Mouse (Mus musculus) midbrain, embryonic 12.5 days (tissue): ENCODE results near the gene Ube2j1. TPM values are rescaled to one million over a fixed set of nuclear protein-coding genes. Genes with fewer than 3 reads are reported as not detected.

Experiments used
- ATAC-seq: fragments of 200-750 bp; cut with Nextera tagmentation; 2 replicates; pipeline ENCODE4 v1.8.0; 2017; ENCODE audit warnings: low read depth, moderate TSS enrichment, moderate library complexity; ENCODE audit not compliant: low FRiP score
- H3K27ac ChIP-seq: fragments of 300-500 bp; sonication (generic); replicated peaks from 2 replicates; pipeline ENCODE4 v1.5.1; 2016; ENCODE audit warnings: mild to moderate bottlenecking
- H3K27me3 ChIP-seq: fragments of 300-500 bp; sonication (generic); 2 replicates; pipeline ENCODE4 v1.6.1; 2016; ENCODE audit warnings: mild to moderate bottlenecking
- H3K36me3 ChIP-seq: fragments of 300-500 bp; sonication (generic); 2 replicates; pipeline ENCODE4 v1.6.1; 2016
- H3K4me1 ChIP-seq: fragments of 300-500 bp; sonication (generic); 2 replicates; pipeline ENCODE4 v1.6.1; 2016
- H3K4me2 ChIP-seq: fragments of 300-500 bp; sonication (generic); replicated peaks from 2 replicates; pipeline ENCODE4 v1.6.1; 2016; ENCODE audit warnings: mild to moderate bottlenecking, moderate library complexity
- H3K4me3 ChIP-seq: fragments of 300-500 bp; sonication (generic); 2 replicates; pipeline ENCODE4 v1.5.1; 2016; ENCODE audit warnings: mild to moderate bottlenecking
- H3K9ac ChIP-seq: fragments of 300-500 bp; sonication (generic); replicated peaks from 2 replicates; pipeline ENCODE4 v1.6.1; 2016; ENCODE audit warnings: mild to moderate bottlenecking, moderate library complexity
- H3K9me3 ChIP-seq: fragments of 300-500 bp; sonication (generic); 2 replicates; pipeline ENCODE4 v1.6.1; 2016; ENCODE audit warnings: mild to moderate bottlenecking
- WGBS: fragments of 180-500 bp; shearing (Covaris S2); methylation state at CpG from one replicate; pipeline ENCODE4 v1.1.7; 2016; 5-methylcytosine and 5-hydroxymethylcytosine counted together
- polyA plus RNA-seq: library from polyadenylated mRNA; unstranded; fragments of >200 nt; fragmentation: Nextera tagmentation; extraction: Ambion mirVana; gene quantifications from 2 replicates; pipeline ENCODE4 v1.2.1, GENCODE M21; 2016

Gene Ube2j1
- polyA plus RNA-seq, 1 experiment from 2014 or later = 51.7 TPM

- WGBS = 85% methylated on average over 5 of the region's 5 CpGs
- no peak overlapping the region for H3K27ac ChIP-seq
- no peaks in the 10 kb centered on the region for H3K9me3 ChIP-seq
- no peak overlapping the region for H3K4me2 ChIP-seq
- no peak overlapping the region for H3K9ac ChIP-seq
- H3K27me3 ChIP-seq = peaks cover 6% of the 10 kb centered on the region
- H3K4me1 ChIP-seq = peaks cover 5% of the 10 kb centered on the region; the same call in 1 of the 2 replicates
- no peak overlapping the region for H3K4me3 ChIP-seq
- ATAC-seq = no peak
- H3K36me3 ChIP-seq = no peaks in the 10 kb centered on the region
Observed at GRCm38 (mm10) chr4:33075776-33076524, 44.7 kb downstream of the Ube2j1 start.

DNA sequence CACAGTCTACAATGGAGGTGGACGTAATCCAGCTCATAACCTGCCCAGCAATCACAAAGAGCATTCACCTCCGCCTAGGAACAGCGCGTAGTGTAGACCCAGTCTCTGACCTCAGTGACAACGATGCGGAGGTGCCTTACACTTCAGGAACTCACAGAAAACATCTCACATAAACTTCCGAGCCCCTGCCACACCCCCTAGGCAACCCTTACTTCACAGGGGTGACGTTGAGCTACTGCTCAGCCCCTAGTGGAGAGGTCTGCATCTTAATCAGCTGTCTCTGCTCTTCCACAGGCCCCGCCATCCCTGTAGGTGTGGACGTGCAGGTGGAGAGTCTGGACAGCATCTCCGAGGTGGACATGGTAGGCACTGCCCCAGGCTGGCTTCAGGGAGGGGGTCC is 45.9 kb downstream of the Ube2j1 start:
- 80% methylated on average over 11 of the region's 11 CpGs for WGBS
- H3K27ac ChIP-seq = no peak overlapping the region
- ATAC-seq = no peak; the same call in 1 of the 2 replicates
- H3K9ac ChIP-seq = no peak overlapping the region
- H3K4me2 ChIP-seq = no peak overlapping the region
- no peak overlapping the region for H3K4me3 ChIP-seq
- H3K4me1 ChIP-seq = peaks cover 5% of the 10 kb centered on the region; the same call in 1 of the 2 replicates
- H3K9me3 ChIP-seq = no peaks in the 10 kb centered on the region
- no peaks in the 10 kb centered on the region for H3K36me3 ChIP-seq
- H3K27me3 ChIP-seq = peaks cover 6% of the 10 kb centered on the region

- 65% methylated on average over 8 of the region's 8 CpGs for WGBS
- ATAC-seq = no peak; the same call in 1 of the 2 replicates
- H3K4me1 ChIP-seq = peaks cover 2% of the 10 kb centered on the region; the same call in 1 of the 2 replicates
- no peaks in the 10 kb centered on the region for H3K36me3 ChIP-seq
- no peak overlapping the region for H3K4me2 ChIP-seq
- H3K27me3 ChIP-seq = peaks cover 6% of the 10 kb centered on the region
- H3K9ac ChIP-seq = no peak overlapping the region
- H3K27ac ChIP-seq = no peak overlapping the region
- H3K9me3 ChIP-seq = no peaks in the 10 kb centered on the region
- no peak overlapping the region for H3K4me3 ChIP-seq
Observed at GRCm38 (mm10) chr4:33077724-33078123, 46.5 kb downstream of the Ube2j1 start.

DNA sequence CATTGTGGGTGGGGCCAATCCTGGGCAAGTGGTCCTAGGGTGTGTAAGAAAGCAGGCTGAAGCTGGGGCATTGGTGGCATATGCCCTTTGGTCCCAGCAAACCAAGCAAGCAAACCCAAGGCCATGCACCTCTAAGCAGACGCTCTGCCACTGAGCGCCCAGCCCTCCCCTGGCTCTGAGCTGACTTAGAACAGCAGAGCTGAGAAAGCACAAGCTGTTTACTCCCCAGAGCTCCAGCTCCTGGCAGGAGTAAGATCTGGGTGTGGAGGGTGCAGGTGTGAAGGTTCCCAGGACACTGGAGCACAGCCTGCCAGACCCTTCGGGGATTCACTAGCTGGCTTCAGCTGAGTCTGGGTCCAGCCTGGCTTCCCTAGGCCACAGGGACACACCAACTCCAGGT is 47.3 kb downstream of the Ube2j1 start:
- ATAC-seq = no peak
- Histone ChIP-seq H3K4me3 (no peak overlapping the region), H3K4me1 (no peaks in the 10 kb centered on the region), H3K27me3 (peaks cover 6% of the 10 kb centered on the region), H3K9me3 (no peaks in the 10 kb centered on the region), H3K4me2 (no peak overlapping the region), H3K27ac (no peak overlapping the region), H3K9ac (no peak overlapping the region), H3K36me3 (no peaks in the 10 kb centered on the region)
- WGBS = 92% methylated on average over 3 of the region's 3 CpGs

GRCm38 (mm10) chr4:33099118-33099694 is 68.0 kb downstream of the Ube2j1 start:
- H3K9ac ChIP-seq = no peak overlapping the region
- WGBS = 81% methylated on average over 6 of the region's 6 CpGs

More at GRCm38 (mm10) chr4:33099118-33099694, 68.0 kb downstream of the Ube2j1 start:
- Histone ChIP-seq H3K4me2 (no peak overlapping the region), H3K36me3 (no peaks in the 10 kb centered on the region), H3K27ac (no peak overlapping the region), H3K4me1 (no peaks in the 10 kb centered on the region), H3K9me3 (no peaks in the 10 kb centered on the region), H3K27me3 (no peaks in the 10 kb centered on the region), H3K4me3 (no peak overlapping the region)
- no peak for ATAC-seq

Other genes starting within 250 kb of the Ube2j1 start
- gene Lyrm2, start 231.2 kb upstream of the Ube2j1 start, polyA plus RNA-seq = 175 and 192 TPM in 2 replicates
- 36.7 and 39.9 TPM in 2 replicates for gene Ankrd6, start 80.6 kb upstream of the Ube2j1 start, polyA plus RNA-seq
- 38.3 and 44.0 TPM in 2 replicates for gene Rragd, start 48.4 kb upstream of the Ube2j1 start, polyA plus RNA-seq
- 0.55 and 0.80 TPM in 2 replicates for gene Gabrr2, start 31.6 kb downstream of the Ube2j1 start, polyA plus RNA-seq
- 0.26 TPM in 1 of 2 replicates, not detected in the other for gene Gabrr1, start 101.1 kb downstream of the Ube2j1 start, polyA plus RNA-seq
- gene Pm20d2, start 158.3 kb downstream of the Ube2j1 start, polyA plus RNA-seq = 1.3 and 1.6 TPM in 2 replicates
- 14.3 and 16.9 TPM in 2 replicates for gene Srsf12, start 177.6 kb downstream of the Ube2j1 start, polyA plus RNA-seq